Mouse (Mus musculus) hindbrain, embryonic 16.5 days (tissue): ENCODE measurements around the gene Rint1. TPM values are rescaled to one million over a fixed set of nuclear protein-coding genes. Genes with fewer than 3 reads are reported as not detected.

Source experiments
- polyA plus RNA-seq: library from polyadenylated mRNA; unstranded; fragments of >200 nt; fragmentation: Nextera tagmentation; extraction: Ambion mirVana; gene quantifications from 2 replicates; pipeline ENCODE4 v1.2.1, GENCODE M21; 2015

The Rint1 gene
- polyA plus RNA-seq, 1 experiment from 2014 or later: 28.1 TPM

Other genes starting within 250 kb of the Rint1 start
- 103 and 108 TPM in 2 replicates for gene Srpk2, start 103.1 kb upstream of the Rint1 start, polyA plus RNA-seq
- 17.2 and 17.9 TPM in 2 replicates for gene Pus7, start 4.0 kb upstream of the Rint1 start, polyA plus RNA-seq
- 75.0 and 76.7 TPM in 2 replicates for gene Tomm7, start 56.5 kb downstream of the Rint1 start, polyA plus RNA-seq
- 24.0 and 31.0 TPM in 2 replicates for gene Fam126a, start 243.0 kb downstream of the Rint1 start, polyA plus RNA-seq